Mouse (Mus musculus): ENCODE measurements around the gene Oasl2.

DNA sequence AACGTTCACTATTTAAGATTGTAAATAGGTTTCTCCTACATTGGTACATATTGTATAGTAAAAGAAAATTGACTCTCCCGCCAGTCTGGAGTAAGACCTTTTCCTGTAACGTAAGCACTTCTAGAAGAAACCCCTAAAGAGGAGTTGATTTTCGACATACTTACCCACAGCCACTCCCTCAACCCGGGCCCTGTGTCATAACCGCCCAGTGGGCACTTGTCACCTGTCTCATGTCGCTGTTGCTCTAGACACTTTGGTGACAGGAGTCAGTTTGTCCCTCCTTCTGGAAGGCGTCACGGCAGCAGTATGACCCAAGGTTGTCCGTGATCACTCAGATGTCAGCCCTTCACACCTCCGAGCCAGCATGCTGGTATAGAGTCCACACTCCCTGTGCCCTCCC, 13.7 kb upstream of the Oasl2 start:
- TF ChIP-seq CTCF (IDR thresholded peaks at IDR 0.05; ENCODE audit: borderline replicate concordance, extremely low read depth, insufficient read depth, insufficient read length), result no peak
- TF ChIP-seq POLR2A (IDR thresholded peaks at IDR 0.05; ENCODE audit: borderline replicate concordance, extremely low read depth, insufficient read depth, insufficient read length, poor library complexity, severe bottlenecking), result no peak

Data from brain, embryonic 14.5 days (tissue).